Mouse (Mus musculus): ENCODE results near the gene Zmat3. TPM values are rescaled to one million over a fixed set of nuclear protein-coding genes. Genes with fewer than 3 reads are reported as not detected.

Gene Zmat3
- polyA plus RNA-seq (2015; fragmentation: Illumina TruSeq; extraction: RNeasy Lipid Tissue Mini Kit (QIAGEN cat#74804); ENCODE audit: low read depth, low replicate concordance) = 28.7 TPM

DNA sequence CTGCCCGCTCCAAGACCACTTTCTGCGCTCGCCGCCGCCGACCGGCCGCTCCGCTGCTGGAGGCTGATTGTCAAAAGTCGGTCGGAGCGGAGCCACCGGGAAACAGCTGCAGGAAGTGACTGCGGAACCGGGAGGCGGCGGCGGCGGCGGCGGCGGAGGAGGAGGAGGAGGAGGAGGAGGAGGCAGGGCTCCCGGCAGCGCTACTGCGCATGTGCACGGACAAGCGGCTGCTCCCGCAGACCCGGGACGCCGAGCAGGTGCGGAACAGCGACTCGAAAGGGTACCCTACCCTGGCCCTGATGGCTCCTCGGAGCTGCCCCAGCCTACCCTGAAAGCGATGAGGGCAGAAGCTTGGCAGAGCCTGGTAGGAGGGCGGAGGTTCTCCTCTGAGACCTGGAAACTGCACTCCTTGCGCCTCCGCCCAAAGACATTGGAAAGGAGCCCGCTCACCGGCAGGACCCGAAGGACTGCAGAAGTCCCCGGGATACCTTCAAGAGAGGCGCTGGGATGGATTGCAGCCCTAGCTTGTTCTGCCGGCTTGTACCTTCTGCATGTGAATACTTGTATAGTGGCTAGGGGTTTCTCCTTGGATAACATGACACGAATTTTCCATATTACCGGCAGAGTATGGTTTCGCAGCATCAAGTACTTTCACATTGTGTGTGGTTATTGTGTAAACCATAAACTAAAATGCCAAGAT lies at the start of gene Zmat3:
Zmat3 (minus strand) TSS at position 469 of the 700 bp plus-strand sequence.

DNA sequence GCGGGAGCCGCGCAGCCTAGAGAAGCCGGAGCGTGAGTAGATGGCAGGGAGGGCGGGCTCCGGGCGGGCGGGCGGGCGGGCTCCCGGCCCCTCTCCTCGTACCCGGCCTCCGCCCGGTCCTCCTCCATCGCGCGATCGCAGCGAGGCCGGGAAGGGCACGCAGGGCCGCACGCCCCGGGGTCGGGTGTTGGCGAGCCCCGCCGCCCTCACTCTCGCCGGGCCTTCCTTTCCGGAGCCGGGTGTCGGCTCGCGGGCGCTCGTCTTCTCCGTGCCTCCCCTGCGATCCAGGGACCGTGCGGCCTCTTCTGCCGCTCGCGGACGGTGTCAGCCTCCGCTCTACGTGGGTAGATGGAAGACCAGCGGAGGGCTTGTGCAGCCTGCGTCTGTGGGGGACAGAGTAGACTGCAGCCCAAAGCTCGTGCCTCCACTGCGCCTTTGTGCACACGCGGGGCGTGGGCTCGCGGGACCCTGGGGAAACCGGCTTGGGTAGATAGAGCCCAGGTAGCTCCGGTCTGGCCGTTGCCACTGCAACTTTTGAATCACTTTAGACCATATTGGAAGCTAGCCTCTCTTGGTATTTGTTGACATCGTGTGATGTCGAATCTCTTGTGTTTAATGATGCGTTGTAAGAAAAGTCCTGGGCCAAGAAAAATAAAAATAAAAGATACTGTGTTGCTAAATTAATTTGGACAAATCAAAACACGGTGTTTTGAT lies 31.8 kb upstream of the Zmat3 start, which contains the start of gene Pik3ca:
Pik3ca (plus strand) TSS at position 211 of the 714 bp plus-strand sequence.

Other genes with a start within 250 kb of the Zmat3 start
- 27.6 TPM for gene Pik3ca, start 31.7 kb upstream of the Zmat3 start, polyA plus RNA-seq (2015; fragmentation: Illumina TruSeq; extraction: RNeasy Lipid Tissue Mini Kit (QIAGEN cat#74804); ENCODE audit: low read depth, low replicate concordance)
- not detected for gene Kcnmb3, start 126.2 kb upstream of the Zmat3 start, polyA plus RNA-seq (2015; fragmentation: Illumina TruSeq; extraction: RNeasy Lipid Tissue Mini Kit (QIAGEN cat#74804); ENCODE audit: low read depth, low replicate concordance)
- gene Zfp639, start 144.2 kb upstream of the Zmat3 start, polyA plus RNA-seq (2015; fragmentation: Illumina TruSeq; extraction: RNeasy Lipid Tissue Mini Kit (QIAGEN cat#74804); ENCODE audit: low read depth, low replicate concordance) = 53.9 TPM
- 102 TPM for gene Mfn1, start 163.5 kb upstream of the Zmat3 start, polyA plus RNA-seq (2015; fragmentation: Illumina TruSeq; extraction: RNeasy Lipid Tissue Mini Kit (QIAGEN cat#74804); ENCODE audit: low read depth, low replicate concordance)

All from brain, adult 10 weeks (tissue).